Mouse (Mus musculus) forebrain, embryonic 14.5 days (tissue): ENCODE data around the gene Scfd2. TPM values are rescaled to one million over a fixed set of nuclear protein-coding genes. Genes with fewer than 3 reads are reported as not detected.

ENCODE experiments used
- ATAC-seq: fragments of 200-750 bp; cut with Nextera tagmentation; 2 replicates; pipeline ENCODE4 v1.8.0; 2017; ENCODE audit warnings: mild to moderate bottlenecking, moderate library complexity
- DNase-seq: peaks from one replicate; pipeline ENCODE4 v3.0.0-alpha.2; 2015; ENCODE audit warnings: low spot score
- H3K27ac ChIP-seq: fragments of 300-500 bp; sonication (generic); 2 replicates; pipeline ENCODE4 v1.5.1; 2014; ENCODE audit warnings: low read depth, mild to moderate bottlenecking, control low read depth, low read length, moderate library complexity
- H3K27me3 ChIP-seq: fragments of 300-500 bp; sonication (generic); replicated peaks from 2 replicates; pipeline ENCODE4 v1.6.1; 2014; ENCODE audit warnings: low read length, control low read depth, mixed read lengths; ENCODE audit not compliant: control insufficient read depth, insufficient read depth
- H3K36me3 ChIP-seq: fragments of 300-500 bp; sonication (generic); 2 replicates; pipeline ENCODE4 v1.6.1; 2014; ENCODE audit warnings: low read length, control low read depth; ENCODE audit not compliant: control insufficient read depth, insufficient read depth
- H3K4me1 ChIP-seq: fragments of 300-500 bp; sonication (generic); 2 replicates; pipeline ENCODE4 v1.6.1; 2014; ENCODE audit warnings: antibody characterized with exemption, low read length, control low read depth; ENCODE audit not compliant: control insufficient read depth, insufficient read depth
- H3K4me2 ChIP-seq: fragments of 300-500 bp; sonication (generic); 2 replicates; pipeline ENCODE4 v1.6.1; 2014; ENCODE audit warnings: mild to moderate bottlenecking, control low read depth, low read length
- H3K4me3 ChIP-seq: fragments of 300-500 bp; sonication (generic); 2 replicates; pipeline ENCODE4 v1.5.1; 2014; ENCODE audit warnings: low read depth, low read length, control low read depth
- H3K9ac ChIP-seq: fragments of 300-500 bp; sonication (generic); 2 replicates; pipeline ENCODE4 v1.6.1; 2014; ENCODE audit warnings: mild to moderate bottlenecking, low read length, control low read depth, moderate library complexity
- H3K9me3 ChIP-seq: fragments of 300-500 bp; sonication (generic); replicated peaks from 2 replicates; pipeline ENCODE4 v1.6.1; 2016; ENCODE audit warnings: low read length, control low read depth, mixed read lengths; ENCODE audit not compliant: control insufficient read depth
- WGBS: fragments of 180-500 bp; shearing (Covaris S2); extraction: QIAGEN DNeasy Blood & Tissue Kit; methylation state at CpG from one replicate; pipeline ENCODE4 v1.1.7; 2014; 5-methylcytosine and 5-hydroxymethylcytosine counted together
- polyA plus RNA-seq: library from polyadenylated mRNA; unstranded; fragments of >200 nt; fragmentation: Nextera tagmentation; extraction: Ambion mirVana; gene quantifications from 2 replicates; pipeline ENCODE4 v1.2.1, GENCODE M21; 2014

Scfd2 gene
- polyA plus RNA-seq, 1 experiment from 2014 or later, result 18.6 TPM

GRCm38 (mm10) chr5:74286301-74286700, 245.3 kb downstream of the Scfd2 start:
- Histone ChIP-seq H3K4me3 (no peak overlapping the region), H3K4me1 (no peaks in the 10 kb centered on the region), H3K36me3 (no peaks in the 10 kb centered on the region), H3K27me3 (no peaks in the 10 kb centered on the region), H3K9ac (no peak overlapping the region), H3K27ac (no peak overlapping the region), H3K4me2 (no peak overlapping the region), H3K9me3 (no peaks in the 10 kb centered on the region)
- no peak for DNase-seq
- ATAC-seq, result no peak
- WGBS, result 87% methylated on average over 4 of the region's 4 CpGs

- 73% methylated on average over 7 of the region's 7 CpGs for WGBS
- no peak for DNase-seq
- no peak for ATAC-seq
Measured at GRCm38 (mm10) chr5:74285764-74286163, 245.8 kb downstream of the Scfd2 start.

GRCm38 (mm10) chr5:74285289-74285688, 246.3 kb downstream of the Scfd2 start:
- ATAC-seq (no peak), DNase-seq (no peak)
- H3K9ac ChIP-seq, result no peak overlapping the region
- no peaks in the 10 kb centered on the region for H3K4me1 ChIP-seq
- no peaks in the 10 kb centered on the region for H3K27me3 ChIP-seq
- H3K9me3 ChIP-seq, result no peaks in the 10 kb centered on the region
- H3K4me3 ChIP-seq, result no peak overlapping the region
- H3K4me2 ChIP-seq, result no peak overlapping the region
- no peaks in the 10 kb centered on the region for H3K36me3 ChIP-seq
- WGBS, result 76% methylated on average over 2 of the region's 2 CpGs
- H3K27ac ChIP-seq, result no peak overlapping the region

More at GRCm38 (mm10) chr5:74285764-74286163, 245.8 kb downstream of the Scfd2 start:
- Histone ChIP-seq H3K4me3 (no peak overlapping the region), H3K27ac (no peak overlapping the region), H3K4me2 (no peak overlapping the region), H3K27me3 (no peaks in the 10 kb centered on the region), H3K9me3 (no peaks in the 10 kb centered on the region), H3K4me1 (no peaks in the 10 kb centered on the region), H3K36me3 (no peaks in the 10 kb centered on the region), H3K9ac (no peak overlapping the region)

GRCm38 (mm10) chr5:74283545-74283944, 248.0 kb downstream of the Scfd2 start:
- H3K36me3 ChIP-seq, result no peaks in the 10 kb centered on the region
- no peaks in the 10 kb centered on the region for H3K27me3 ChIP-seq
- no peak overlapping the region for H3K9ac ChIP-seq
- no peak for ATAC-seq
- H3K27ac ChIP-seq, result no peak overlapping the region
- no peaks in the 10 kb centered on the region for H3K9me3 ChIP-seq
- WGBS, result 45% methylated on average over 8 of the region's 8 CpGs
- no peak overlapping the region for H3K4me3 ChIP-seq
- DNase-seq, result peak; percentile 59
- H3K4me2 ChIP-seq, result no peak overlapping the region
- H3K4me1 ChIP-seq, result no peaks in the 10 kb centered on the region

GRCm38 (mm10) chr5:74281480-74281879, 250.1 kb downstream of the Scfd2 start:
- Histone ChIP-seq H3K36me3 (no peaks in the 10 kb centered on the region), H3K4me3 (no peak overlapping the region), H3K4me2 (no peak overlapping the region), H3K27ac (no peak overlapping the region), H3K4me1 (no peaks in the 10 kb centered on the region), H3K9ac (no peak overlapping the region), H3K9me3 (no peaks in the 10 kb centered on the region), H3K27me3 (no peaks in the 10 kb centered on the region)
- no peak for ATAC-seq
- 78% methylated on average over 8 of the region's 8 CpGs for WGBS
- DNase-seq, result no peak

GRCm38 (mm10) chr5:74279673-74280072, 251.9 kb downstream of the Scfd2 start:
- Histone ChIP-seq H3K36me3 (no peaks in the 10 kb centered on the region), H3K9ac (no peak overlapping the region), H3K27me3 (no peaks in the 10 kb centered on the region), H3K4me1 (no peaks in the 10 kb centered on the region), H3K4me2 (no peak overlapping the region), H3K9me3 (no peaks in the 10 kb centered on the region), H3K27ac (no peak overlapping the region), H3K4me3 (no peak overlapping the region)
- WGBS, result 61% methylated on average over 7 of the region's 7 CpGs
- DNase-seq (no peak), ATAC-seq (no peak)

GRCm38 (mm10) chr5:74278428-74278827, 253.1 kb downstream of the Scfd2 start:
- DNase-seq (no peak), ATAC-seq (no peak)
- no peaks in the 10 kb centered on the region for H3K27me3 ChIP-seq
- H3K9ac ChIP-seq, result no peak overlapping the region
- H3K4me1 ChIP-seq, result no peaks in the 10 kb centered on the region
- no peaks in the 10 kb centered on the region for H3K9me3 ChIP-seq
- H3K4me2 ChIP-seq, result no peak overlapping the region
- H3K36me3 ChIP-seq, result no peaks in the 10 kb centered on the region
- H3K27ac ChIP-seq, result no peak overlapping the region
- H3K4me3 ChIP-seq, result no peak overlapping the region
- WGBS, result 76% methylated on average over 7 of the region's 7 CpGs

- H3K27ac ChIP-seq, result no peak overlapping the region
- peak; percentile 88 for ATAC-seq
- WGBS, result 16% methylated on average over 3 of the region's 3 CpGs
- no peak overlapping the region for H3K4me2 ChIP-seq
- no peak overlapping the region for H3K4me3 ChIP-seq
- peak; percentile 95 for DNase-seq
- no peaks in the 10 kb centered on the region for H3K27me3 ChIP-seq
- no peaks in the 10 kb centered on the region for H3K36me3 ChIP-seq
- peaks cover 2% of the 10 kb centered on the region; the same call in 1 of the 2 replicates for H3K4me1 ChIP-seq
- H3K9ac ChIP-seq, result no peak overlapping the region
- H3K9me3 ChIP-seq, result no peaks in the 10 kb centered on the region
Measured at GRCm38 (mm10) chr5:74277712-74278111, 253.8 kb downstream of the Scfd2 start.

GRCm38 (mm10) chr5:74277216-74277615, 254.3 kb downstream of the Scfd2 start:
- Histone ChIP-seq H3K4me2 (no peak overlapping the region), H3K27me3 (no peaks in the 10 kb centered on the region), H3K4me3 (no peak overlapping the region), H3K27ac (no peak overlapping the region), H3K4me1 (peaks cover 5% of the 10 kb centered on the region; the same call in 1 of the 2 replicates), H3K36me3 (no peaks in the 10 kb centered on the region), H3K9ac (no peak overlapping the region), H3K9me3 (no peaks in the 10 kb centered on the region)
- 91% methylated on average over 5 of the region's 5 CpGs for WGBS
- ATAC-seq, result peak; percentile 58; the same call in 1 of the 2 replicates
- no peak for DNase-seq
